Mouse (Mus musculus): ENCODE results near the gene Gm37240. TPM values are rescaled to one million over a fixed set of nuclear protein-coding genes. Genes with fewer than 3 reads are reported as not detected.

Gene Gm37240
- polyA plus RNA-seq, 1 experiment from 2014 or later: 4.6 TPM

DNA sequence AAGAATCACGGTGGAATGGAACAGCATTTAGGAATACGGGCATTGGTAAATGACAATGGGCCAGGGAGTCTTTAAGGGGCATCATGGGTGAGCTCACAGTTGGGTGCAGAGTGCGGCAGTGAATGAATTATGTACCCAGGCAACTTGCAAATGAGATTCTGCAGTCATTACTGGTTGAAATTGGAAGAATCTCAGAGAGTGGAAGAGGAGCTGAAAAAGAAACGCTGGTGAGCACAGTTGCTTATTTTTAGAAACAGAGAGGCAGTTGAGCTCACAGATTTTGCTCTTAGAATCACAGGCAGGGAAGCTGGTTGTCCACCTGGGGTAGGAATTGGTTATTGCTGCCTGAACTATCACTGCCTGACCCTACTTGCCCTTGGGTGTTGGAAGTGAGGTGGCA lies 776.6 kb downstream of the Gm37240 start:
- Histone ChIP-seq H3K4me1 (replicated peaks; ENCODE audit: control insufficient read depth, insufficient read depth, low read length) (no peaks in the 10 kb centered on the region; the same call in 1 of the 2 replicates), H3K4me2 (ENCODE audit: low read depth, low read length) (no peak overlapping the region), H3K9me3 (ENCODE audit: control insufficient read depth, low read length) (no peaks in the 10 kb centered on the region), H3K4me3 (ENCODE audit: low read length) (no peak overlapping the region), H3K27ac (ENCODE audit: low read length) (no peak overlapping the region), H3K27me3 (ENCODE audit: control insufficient read depth, insufficient read depth, low read depth, low read length) (no peaks in the 10 kb centered on the region), H3K9ac (ENCODE audit: low read length) (no peak overlapping the region), H3K36me3 (ENCODE audit: control insufficient read depth, insufficient read depth, low read length) (no peaks in the 10 kb centered on the region)
- WGBS: 63% methylated on average over 4 of the region's 4 CpGs
- ATAC-seq (ENCODE audit: low read depth): no peak

DNA sequence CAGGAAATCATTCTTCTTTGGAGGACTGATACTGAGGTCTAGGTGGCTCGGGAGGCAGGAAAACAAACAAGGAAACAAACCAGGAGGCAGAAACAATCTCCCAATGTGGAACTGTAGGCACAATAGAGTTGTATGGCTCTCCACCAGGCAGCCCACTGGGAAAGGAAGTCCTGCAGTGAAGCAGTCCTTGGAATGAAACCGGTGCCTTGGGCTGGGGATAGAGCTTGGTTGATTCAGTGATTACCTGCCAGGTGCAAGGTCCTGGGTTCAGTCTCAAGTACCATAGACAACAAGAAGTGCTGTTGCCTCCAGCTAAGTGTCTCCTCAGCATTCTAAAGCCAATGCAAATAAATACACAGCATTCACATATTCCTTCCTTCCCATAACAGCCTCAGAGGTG lies 778.1 kb downstream of the Gm37240 start:
- no peaks in the 10 kb centered on the region for H3K9me3 ChIP-seq (ENCODE audit: control insufficient read depth, low read length)
- WGBS: 44% methylated on average over 2 of the region's 2 CpGs
- H3K9ac ChIP-seq (ENCODE audit: low read length): no peak overlapping the region
- no peak overlapping the region for H3K27ac ChIP-seq (ENCODE audit: low read length)
- H3K4me3 ChIP-seq (ENCODE audit: low read length): no peak overlapping the region
- no peaks in the 10 kb centered on the region for H3K27me3 ChIP-seq (ENCODE audit: control insufficient read depth, insufficient read depth, low read depth, low read length)
- no peaks in the 10 kb centered on the region for H3K36me3 ChIP-seq (ENCODE audit: control insufficient read depth, insufficient read depth, low read length)
- no peak for ATAC-seq (ENCODE audit: low read depth)
- no peak overlapping the region for H3K4me2 ChIP-seq (ENCODE audit: low read depth, low read length)
- H3K4me1 ChIP-seq (replicated peaks; ENCODE audit: control insufficient read depth, insufficient read depth, low read length): no peaks in the 10 kb centered on the region; the same call in 1 of the 2 replicates

DNA sequence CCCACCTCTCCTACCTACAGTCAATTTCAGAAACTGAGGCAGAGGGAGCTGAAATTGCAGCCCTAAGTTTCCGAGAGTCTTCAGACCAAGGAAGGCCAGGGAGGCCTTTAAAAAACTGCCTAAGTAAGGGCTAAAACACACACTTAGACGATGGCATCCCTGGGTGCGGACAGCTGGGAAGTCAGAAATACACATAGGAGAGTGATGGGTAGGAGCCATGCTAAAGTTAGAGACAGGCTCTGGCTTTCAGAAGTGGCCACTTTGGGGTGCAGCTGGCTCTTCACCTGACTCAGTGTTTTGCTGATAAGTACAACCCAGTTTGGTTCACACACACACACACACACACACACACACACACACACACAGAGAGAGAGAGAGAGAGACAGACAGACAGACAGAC lies 778.9 kb downstream of the Gm37240 start:
- no peaks in the 10 kb centered on the region; the same call in 1 of the 2 replicates for H3K4me1 ChIP-seq (replicated peaks; ENCODE audit: control insufficient read depth, insufficient read depth, low read length)
- WGBS: 76% methylated on average over 3 of the region's 3 CpGs
- no peak overlapping the region for H3K4me2 ChIP-seq (ENCODE audit: low read depth, low read length)
- H3K9me3 ChIP-seq (ENCODE audit: control insufficient read depth, low read length): no peaks in the 10 kb centered on the region
- H3K36me3 ChIP-seq (ENCODE audit: control insufficient read depth, insufficient read depth, low read length): no peaks in the 10 kb centered on the region
- no peaks in the 10 kb centered on the region for H3K27me3 ChIP-seq (ENCODE audit: control insufficient read depth, insufficient read depth, low read depth, low read length)
- no peak overlapping the region for H3K27ac ChIP-seq (ENCODE audit: low read length)
- no peak overlapping the region for H3K4me3 ChIP-seq (ENCODE audit: low read length)
- no peak overlapping the region for H3K9ac ChIP-seq (ENCODE audit: low read length)
- ATAC-seq (ENCODE audit: low read depth): no peak

DNA sequence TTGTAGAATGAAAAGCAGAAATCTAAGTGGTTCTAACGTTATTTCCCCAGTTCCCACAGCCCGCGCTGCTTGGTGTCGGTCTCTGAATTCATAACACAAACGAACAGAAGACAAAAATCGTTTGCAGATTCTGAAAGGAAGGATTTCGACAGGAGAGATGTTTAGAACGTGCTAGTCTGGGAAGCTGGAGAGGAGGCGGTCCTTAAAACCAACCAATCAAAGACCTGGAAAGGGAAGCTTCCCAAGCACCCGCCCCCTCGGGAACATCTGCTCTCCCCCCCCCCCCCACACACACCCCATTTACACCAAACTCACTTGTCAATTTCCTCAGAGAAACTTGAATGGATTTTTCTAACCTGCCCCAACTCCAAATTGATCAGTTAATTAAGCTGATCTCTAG lies 780.4 kb downstream of the Gm37240 start:
- no peak for ATAC-seq (ENCODE audit: low read depth)
- 42% methylated on average over 11 of the region's 11 CpGs for WGBS
- H3K9ac ChIP-seq (ENCODE audit: low read length): no peak overlapping the region
- no peak overlapping the region for H3K4me3 ChIP-seq (ENCODE audit: low read length)
- H3K27me3 ChIP-seq (ENCODE audit: control insufficient read depth, insufficient read depth, low read depth, low read length): no peaks in the 10 kb centered on the region
- H3K36me3 ChIP-seq (ENCODE audit: control insufficient read depth, insufficient read depth, low read length): no peaks in the 10 kb centered on the region
- H3K9me3 ChIP-seq (ENCODE audit: control insufficient read depth, low read length): no peaks in the 10 kb centered on the region
- H3K4me2 ChIP-seq (ENCODE audit: low read depth, low read length): 0 out of 2 replicates have a peak overlapping the region, but pooled peaks have one; percentile 14
- H3K4me1 ChIP-seq (replicated peaks; ENCODE audit: control insufficient read depth, insufficient read depth, low read length): no peaks in the 10 kb centered on the region; the same call in 1 of the 2 replicates
- no peak overlapping the region for H3K27ac ChIP-seq (ENCODE audit: low read length)

DNA sequence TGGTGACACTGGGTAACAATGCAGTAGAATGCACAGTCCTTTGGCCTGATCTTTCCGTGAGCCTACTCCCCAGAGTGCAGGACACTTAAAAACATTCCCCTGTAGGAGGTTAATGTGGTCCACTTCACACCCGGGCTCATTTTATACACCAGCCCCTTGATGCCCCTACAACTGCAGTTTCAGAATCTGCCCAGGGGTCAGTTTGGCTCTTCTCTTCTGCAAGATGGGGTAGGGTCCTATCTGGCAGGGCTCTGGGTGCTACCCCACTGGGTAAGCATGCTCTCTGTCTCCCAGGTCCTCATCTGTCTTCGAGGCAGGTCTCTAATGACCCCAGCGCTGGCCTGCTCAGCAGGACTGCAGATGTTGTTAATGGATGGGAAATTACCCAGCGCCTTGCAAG lies 783.0 kb downstream of the Gm37240 start:
- no peak overlapping the region for H3K9ac ChIP-seq (ENCODE audit: low read length)
- no peaks in the 10 kb centered on the region for H3K27me3 ChIP-seq (ENCODE audit: control insufficient read depth, insufficient read depth, low read depth, low read length)
- H3K4me3 ChIP-seq (ENCODE audit: low read length): no peak overlapping the region
- no peak overlapping the region for H3K4me2 ChIP-seq (ENCODE audit: low read depth, low read length)
- no peak overlapping the region for H3K27ac ChIP-seq (ENCODE audit: low read length)
- H3K9me3 ChIP-seq (ENCODE audit: control insufficient read depth, low read length): no peaks in the 10 kb centered on the region
- H3K4me1 ChIP-seq (replicated peaks; ENCODE audit: control insufficient read depth, insufficient read depth, low read length): no peaks in the 10 kb centered on the region; the same call in 1 of the 2 replicates
- WGBS: 31% methylated on average over 5 of the region's 5 CpGs
- no peak for ATAC-seq (ENCODE audit: low read depth)
- H3K36me3 ChIP-seq (ENCODE audit: control insufficient read depth, insufficient read depth, low read length): no peaks in the 10 kb centered on the region

DNA sequence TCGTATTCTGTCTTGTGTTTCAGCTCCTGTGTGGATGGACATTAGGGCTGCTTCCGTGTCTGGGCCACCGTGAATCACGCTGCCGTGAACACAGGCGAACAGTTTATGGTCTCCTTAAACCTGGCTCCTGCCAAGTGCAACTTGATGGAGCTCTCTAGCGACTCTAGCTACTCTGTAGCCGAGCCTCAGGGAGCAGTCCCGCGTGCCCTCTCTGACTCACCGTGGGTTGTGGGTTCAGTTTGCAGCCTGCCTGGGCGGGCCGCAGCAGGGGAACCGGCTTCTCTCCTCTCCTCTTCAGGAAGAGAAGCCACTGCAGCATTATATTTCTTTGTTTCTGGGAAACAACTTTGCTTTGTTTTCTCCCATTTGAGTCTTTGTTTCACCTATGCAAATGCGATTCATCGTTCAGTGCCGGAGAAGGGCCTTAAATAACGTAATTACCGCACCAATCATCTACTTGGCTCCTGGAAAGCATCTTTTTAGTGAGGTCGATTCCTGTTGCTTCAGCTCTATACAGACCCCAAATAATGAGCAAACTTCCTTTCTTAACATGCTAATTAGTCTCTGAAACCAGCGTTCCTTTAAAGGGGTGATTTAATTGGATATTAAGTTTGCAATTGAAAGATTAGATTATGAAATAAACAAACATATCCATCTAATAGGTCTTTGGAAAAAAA lies 806.3 kb downstream of the Gm37240 start:
- H3K27me3 ChIP-seq (ENCODE audit: control insufficient read depth, insufficient read depth, low read depth, low read length): no peaks in the 10 kb centered on the region
- no peaks in the 10 kb centered on the region for H3K36me3 ChIP-seq (ENCODE audit: control insufficient read depth, insufficient read depth, low read length)
- ATAC-seq (ENCODE audit: low read depth): no peak
- no peak overlapping the region for H3K4me2 ChIP-seq (ENCODE audit: low read depth, low read length)
- H3K4me1 ChIP-seq (replicated peaks; ENCODE audit: control insufficient read depth, insufficient read depth, low read length): no peaks in the 10 kb centered on the region
- H3K9me3 ChIP-seq (ENCODE audit: control insufficient read depth, low read length): no peaks in the 10 kb centered on the region
- no peak overlapping the region for H3K4me3 ChIP-seq (ENCODE audit: low read length)
- WGBS: 75% methylated on average over 21 of the region's 21 CpGs
- H3K27ac ChIP-seq (ENCODE audit: low read length): no peak overlapping the region
- H3K9ac ChIP-seq (ENCODE audit: low read length): no peak overlapping the region

DNA sequence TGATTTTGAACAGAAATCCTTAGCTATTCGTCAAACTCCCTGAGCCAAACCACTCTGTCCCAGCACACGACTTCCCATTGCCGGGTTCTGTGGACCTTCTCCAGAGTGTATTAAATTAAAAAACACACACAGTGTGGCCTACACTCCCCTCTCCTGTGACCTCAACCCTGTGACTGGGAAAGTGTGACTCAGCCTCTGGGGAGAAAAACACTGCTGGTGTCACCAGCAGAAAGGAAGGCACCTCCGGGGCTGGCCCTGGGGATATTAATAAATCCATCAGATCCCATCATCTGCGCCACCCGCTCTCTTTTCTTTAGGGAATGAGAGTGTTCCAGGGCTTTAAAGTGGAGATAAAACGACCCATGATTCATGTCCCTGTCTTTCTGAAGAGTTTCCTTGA lies 823.2 kb downstream of the Gm37240 start:
- Histone ChIP-seq H3K9me3 (ENCODE audit: control insufficient read depth, low read length) (no peaks in the 10 kb centered on the region), H3K27ac (ENCODE audit: low read length) (no peak overlapping the region), H3K4me3 (ENCODE audit: low read length) (no peak overlapping the region), H3K4me2 (ENCODE audit: low read depth, low read length) (no peak overlapping the region), H3K4me1 (replicated peaks; ENCODE audit: control insufficient read depth, insufficient read depth, low read length) (no peaks in the 10 kb centered on the region), H3K9ac (ENCODE audit: low read length) (no peak overlapping the region), H3K27me3 (ENCODE audit: control insufficient read depth, insufficient read depth, low read depth, low read length) (no peaks in the 10 kb centered on the region), H3K36me3 (ENCODE audit: control insufficient read depth, insufficient read depth, low read length) (no peaks in the 10 kb centered on the region)
- 64% methylated on average over 7 of the region's 7 CpGs for WGBS
- no peak for ATAC-seq (ENCODE audit: low read depth)

DNA sequence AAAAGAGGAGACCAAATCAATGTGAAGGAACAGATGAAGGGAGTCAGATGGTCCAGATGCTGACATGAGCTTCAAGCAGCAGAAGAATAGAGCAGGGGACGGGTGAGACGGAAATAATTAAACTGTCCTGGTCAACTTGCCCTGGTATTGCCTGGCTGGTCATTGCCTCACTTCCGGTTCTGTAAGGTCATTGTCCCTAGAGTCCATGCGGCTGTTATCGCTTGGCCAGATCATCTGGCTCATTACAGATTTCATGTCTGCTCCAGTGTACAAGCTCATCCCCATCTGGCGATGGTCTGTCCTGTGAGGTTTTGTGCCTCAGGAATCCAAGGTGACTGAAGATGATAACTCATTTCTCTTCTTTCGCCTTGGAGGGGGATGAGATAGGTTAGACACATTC lies 827.2 kb downstream of the Gm37240 start:
- Histone ChIP-seq H3K36me3 (ENCODE audit: control insufficient read depth, insufficient read depth, low read length) (no peaks in the 10 kb centered on the region), H3K4me1 (replicated peaks; ENCODE audit: control insufficient read depth, insufficient read depth, low read length) (no peaks in the 10 kb centered on the region), H3K9me3 (ENCODE audit: control insufficient read depth, low read length) (no peaks in the 10 kb centered on the region), H3K4me2 (ENCODE audit: low read depth, low read length) (no peak overlapping the region), H3K4me3 (ENCODE audit: low read length) (no peak overlapping the region), H3K9ac (ENCODE audit: low read length) (no peak overlapping the region), H3K27me3 (ENCODE audit: control insufficient read depth, insufficient read depth, low read depth, low read length) (no peaks in the 10 kb centered on the region), H3K27ac (ENCODE audit: low read length) (no peak overlapping the region)
- no peak for ATAC-seq (ENCODE audit: low read depth)
- WGBS: 83% methylated on average over 7 of the region's 7 CpGs

DNA sequence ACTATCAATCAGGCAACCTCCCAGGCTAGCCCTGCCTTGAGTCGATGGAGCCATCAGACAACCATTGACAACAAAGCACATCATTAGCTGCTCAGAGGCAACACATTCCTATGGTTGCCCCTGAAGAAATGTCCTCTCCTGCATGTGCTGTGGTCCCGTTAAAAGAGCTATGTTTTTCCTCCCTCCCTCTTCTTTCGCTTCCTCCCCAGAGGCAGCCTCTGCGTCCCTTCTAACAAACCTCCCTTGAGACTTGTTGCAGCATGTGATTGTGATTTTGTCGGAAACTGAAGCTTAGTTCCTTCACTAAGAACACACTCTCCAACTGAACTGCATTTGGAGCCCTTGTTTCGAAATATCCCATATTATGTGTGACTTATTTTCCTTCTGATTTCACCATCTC lies 830.1 kb downstream of the Gm37240 start:
- no peak for ATAC-seq (ENCODE audit: low read depth)
- H3K4me3 ChIP-seq (ENCODE audit: low read length): no peak overlapping the region
- WGBS: 73% methylated on average over 6 of the region's 6 CpGs

DNA sequence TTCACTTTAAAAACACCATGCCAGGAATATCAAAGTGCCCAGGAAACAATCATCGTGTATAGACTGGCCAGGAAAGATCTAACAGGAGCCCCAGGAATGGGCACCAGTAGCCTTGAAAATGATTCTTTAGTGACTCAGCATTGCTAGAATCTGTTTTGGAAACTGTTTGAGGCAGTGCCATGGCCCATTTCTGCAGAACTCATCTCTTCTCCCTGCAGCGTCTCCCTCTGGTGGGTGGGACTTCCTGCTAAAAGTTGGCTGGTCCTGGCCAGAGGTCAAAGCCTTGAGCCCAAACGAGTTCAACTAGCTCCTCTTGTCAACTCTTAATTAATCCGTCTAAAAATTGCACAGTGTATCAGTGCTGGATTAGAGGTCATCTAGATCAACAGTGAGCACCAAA lies 833.8 kb downstream of the Gm37240 start:
- H3K36me3 ChIP-seq (ENCODE audit: control insufficient read depth, insufficient read depth, low read length): no peaks in the 10 kb centered on the region
- H3K27me3 ChIP-seq (ENCODE audit: control insufficient read depth, insufficient read depth, low read depth, low read length): no peaks in the 10 kb centered on the region
- no peak overlapping the region for H3K4me2 ChIP-seq (ENCODE audit: low read depth, low read length)
- H3K9me3 ChIP-seq (ENCODE audit: control insufficient read depth, low read length): no peaks in the 10 kb centered on the region
- no peak for ATAC-seq (ENCODE audit: low read depth)
- no peak overlapping the region for H3K27ac ChIP-seq (ENCODE audit: low read length)
- H3K9ac ChIP-seq (ENCODE audit: low read length): no peak overlapping the region
- H3K4me3 ChIP-seq (ENCODE audit: low read length): no peak overlapping the region
- H3K4me1 ChIP-seq (replicated peaks; ENCODE audit: control insufficient read depth, insufficient read depth, low read length): no peaks in the 10 kb centered on the region
- 64% methylated on average over 4 of the region's 4 CpGs for WGBS

More for the DNA sequence above, 830.1 kb downstream of the Gm37240 start:
- H3K36me3 ChIP-seq (ENCODE audit: control insufficient read depth, insufficient read depth, low read length): no peaks in the 10 kb centered on the region
- no peak overlapping the region for H3K9ac ChIP-seq (ENCODE audit: low read length)
- H3K27ac ChIP-seq (ENCODE audit: low read length): no peak overlapping the region
- H3K27me3 ChIP-seq (ENCODE audit: control insufficient read depth, insufficient read depth, low read depth, low read length): no peaks in the 10 kb centered on the region
- no peaks in the 10 kb centered on the region for H3K9me3 ChIP-seq (ENCODE audit: control insufficient read depth, low read length)
- no peak overlapping the region for H3K4me2 ChIP-seq (ENCODE audit: low read depth, low read length)
- no peaks in the 10 kb centered on the region for H3K4me1 ChIP-seq (replicated peaks; ENCODE audit: control insufficient read depth, insufficient read depth, low read length)
